Mouse (Mus musculus) kidney, adult 18-20 months (tissue): ENCODE measurements at regions not wholly inside any gene's neighbourhood (a gene's known extent, or its start where the extent isn't known, plus 50 kb on each side); places are given as distances from the start of the nearest gene placed in this dataset.

Experiments
- DNase-seq: peaks from one replicate; pipeline ENCODE4 v3.0.0; 2021

DNA sequence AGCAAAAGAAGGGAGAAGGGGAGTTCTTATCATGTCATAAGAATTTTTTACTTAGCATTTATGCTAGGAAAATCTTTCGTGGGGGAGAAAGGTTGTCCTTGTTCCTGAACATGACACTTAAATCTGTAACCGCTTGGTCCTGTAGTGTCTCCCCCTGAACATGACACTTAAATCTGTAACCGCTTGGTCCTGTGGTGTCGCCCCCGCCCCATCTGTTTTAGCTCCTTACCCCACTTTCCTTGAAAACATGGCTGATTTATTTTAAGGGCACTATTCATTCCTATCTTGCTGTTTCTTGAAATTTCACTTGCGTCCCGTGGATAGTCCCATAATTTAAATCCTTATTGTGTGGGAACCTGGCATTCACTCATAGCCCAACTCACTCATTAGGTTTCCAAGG, 82.2 kb downstream of the Rap2a start:
- DNase-seq, result no peak

DNA sequence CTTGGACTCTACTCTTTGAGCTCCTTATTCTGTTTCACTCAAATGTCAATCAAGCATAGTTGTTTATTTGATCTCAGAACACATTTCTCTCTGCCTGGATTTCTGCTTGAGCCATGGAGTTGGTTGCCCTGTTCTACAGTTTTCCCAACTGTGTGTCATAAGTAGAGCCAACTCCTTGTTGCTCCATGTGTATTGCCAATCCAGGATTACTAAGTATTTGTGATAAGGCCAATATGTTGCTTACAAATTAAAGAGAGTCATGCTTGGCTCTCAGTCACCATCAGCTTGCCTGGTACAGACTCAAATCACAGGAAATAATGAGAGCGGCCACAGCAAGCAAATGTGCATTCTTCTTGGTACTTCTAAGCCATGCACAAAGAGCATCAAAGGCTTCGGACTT, 82.7 kb downstream of the Rap2a start:
- DNase-seq, result no peak

DNA sequence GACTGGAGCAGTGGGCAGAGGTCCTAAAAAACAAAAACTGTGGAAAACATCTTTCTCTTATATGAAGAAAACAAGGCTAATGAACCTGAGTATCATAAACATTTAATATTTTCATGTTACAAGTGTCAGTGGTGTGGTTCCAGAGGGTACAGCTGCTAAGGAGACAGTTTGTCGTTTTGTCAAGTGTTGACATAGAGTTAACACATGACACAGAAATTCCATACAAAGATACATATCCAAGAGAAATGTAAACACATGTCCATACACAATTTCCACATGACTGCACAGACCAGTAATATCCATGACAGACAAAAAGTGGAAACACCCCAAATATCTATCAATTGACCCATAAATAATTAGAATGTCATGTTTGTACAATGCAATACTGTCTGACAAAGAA, 88.7 kb downstream of the Rap2a start:
- DNase-seq, result no peak

DNA sequence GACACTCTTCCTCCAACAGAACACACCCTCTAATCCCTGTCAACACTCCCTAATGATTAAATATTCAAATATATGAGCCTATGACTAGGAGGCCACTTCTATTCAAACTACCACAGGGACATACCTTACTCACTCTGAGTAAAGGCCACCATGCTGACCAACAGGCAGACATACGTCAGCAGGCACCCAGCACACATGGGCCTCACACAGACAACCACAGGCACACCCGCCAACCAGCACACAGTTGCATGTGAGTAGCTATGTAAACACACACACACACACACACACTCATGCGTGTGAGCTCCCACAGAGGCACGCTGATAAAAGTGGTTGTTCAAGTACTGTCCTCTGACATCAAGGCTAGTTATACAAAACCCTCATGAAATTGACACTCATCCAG, 89.8 kb downstream of the Rap2a start:
- no peak for DNase-seq

DNA sequence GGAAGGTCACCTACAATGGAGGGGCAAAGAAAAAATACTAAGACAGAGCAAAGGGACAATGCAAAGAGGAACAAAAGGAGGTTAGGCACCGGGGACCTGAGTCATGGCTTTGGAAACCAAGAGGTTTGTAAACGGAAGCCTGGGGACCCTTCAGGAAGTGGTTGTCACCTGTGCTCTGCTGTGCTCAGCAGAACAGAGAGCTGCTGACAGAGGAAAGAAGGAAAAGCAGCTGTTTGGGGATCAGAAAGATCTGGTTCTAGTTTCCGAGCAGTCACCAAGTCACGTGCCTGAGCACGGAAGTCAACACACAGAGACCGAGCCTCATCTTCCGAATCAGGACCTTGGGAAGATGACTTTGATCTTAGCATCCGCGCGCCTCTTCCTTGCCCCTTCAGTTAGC, 94.0 kb downstream of the Rap2a start:
- no peak for DNase-seq

DNA sequence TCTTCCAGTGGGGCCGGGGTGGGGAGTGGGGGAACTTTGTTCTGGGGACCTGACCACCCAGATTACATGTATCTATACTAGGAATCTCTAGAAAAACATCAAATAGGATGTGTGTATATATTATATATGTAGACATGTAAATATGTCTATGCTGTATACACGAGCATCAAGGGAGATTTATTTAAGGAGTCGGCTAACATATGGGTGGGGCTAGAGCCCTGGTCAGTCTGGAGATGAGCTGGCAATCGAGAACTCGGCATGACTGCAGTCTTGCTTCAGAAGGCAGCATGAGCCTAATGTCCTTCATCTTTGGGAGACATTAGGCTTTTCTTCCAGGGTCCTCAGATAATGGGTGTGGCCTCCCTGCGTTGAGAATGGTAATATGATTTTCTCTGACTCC, 97.0 kb downstream of the Rap2a start:
- DNase-seq, result no peak

- no peak for DNase-seq
Observed at GRCm38 (mm10) chr14:120578352-120579080, 100.3 kb downstream of the Rap2a start.

DNA sequence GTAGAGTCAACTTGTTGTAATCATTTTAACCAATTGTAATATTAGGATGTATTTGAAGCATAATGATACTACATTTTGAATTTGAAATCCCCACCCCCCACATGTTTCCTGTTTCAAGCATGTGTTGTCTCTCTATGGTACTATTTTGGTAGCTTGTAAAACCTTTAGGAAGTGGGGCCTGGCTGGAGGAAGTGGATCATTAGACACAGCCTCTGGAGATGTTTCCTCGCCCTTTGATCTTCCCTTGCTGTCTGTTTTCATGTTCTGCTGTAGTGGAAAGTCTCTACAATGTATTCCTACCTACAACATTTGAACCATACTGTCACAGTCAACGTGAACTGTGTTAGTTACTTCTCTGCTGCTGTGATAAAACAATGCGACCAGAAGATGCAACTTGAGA, 105.6 kb downstream of the Rap2a start:
- DNase-seq, result no peak

DNA sequence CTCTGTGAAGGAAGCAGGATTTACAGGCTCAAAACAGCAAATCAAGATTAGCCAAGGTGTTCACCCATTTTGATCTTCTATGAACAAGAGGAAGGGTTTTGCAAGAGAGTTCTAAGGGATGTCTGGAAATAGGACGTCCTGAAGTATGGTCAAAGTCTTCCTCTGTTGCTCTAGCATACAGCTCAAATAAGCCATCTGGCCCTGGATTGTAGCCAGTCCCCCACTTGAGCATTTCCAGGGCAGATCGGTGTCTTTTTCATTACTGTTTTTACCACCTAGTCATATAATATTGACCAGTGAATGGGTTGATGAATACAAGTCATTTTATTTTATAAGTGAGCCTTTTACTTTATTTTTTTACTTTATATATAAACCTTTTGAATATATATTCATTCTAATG, 113.9 kb downstream of the Rap2a start:
- DNase-seq, result no peak

GRCm38 (mm10) chr14:120600414-120600935, 122.2 kb downstream of the Rap2a start:
- no peak for DNase-seq

- DNase-seq, result no peak
Observed at GRCm38 (mm10) chr14:120601510-120601909, 123.3 kb downstream of the Rap2a start.

GRCm38 (mm10) chr14:120603849-120604492, 125.7 kb downstream of the Rap2a start:
- no peak for DNase-seq

DNA sequence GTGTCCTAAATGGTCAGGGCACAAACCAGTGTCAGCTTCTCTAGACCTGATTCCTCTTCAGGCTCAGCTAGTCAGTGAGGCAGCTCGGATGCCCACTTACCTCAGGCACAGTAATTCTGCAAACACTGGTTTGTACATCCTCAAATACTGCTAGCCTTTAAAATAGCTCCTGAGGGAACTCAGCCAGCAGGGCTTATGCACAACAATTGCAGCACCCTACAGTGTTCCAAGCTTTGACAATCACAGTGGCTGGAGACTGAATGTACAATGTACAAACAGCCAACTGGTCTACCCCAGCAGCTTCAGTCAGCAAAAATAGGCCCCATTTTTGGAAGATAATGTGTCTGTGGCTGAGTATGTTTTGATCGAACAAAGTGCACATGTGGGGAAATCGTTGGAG, 129.6 kb downstream of the Rap2a start:
- no peak for DNase-seq

DNA sequence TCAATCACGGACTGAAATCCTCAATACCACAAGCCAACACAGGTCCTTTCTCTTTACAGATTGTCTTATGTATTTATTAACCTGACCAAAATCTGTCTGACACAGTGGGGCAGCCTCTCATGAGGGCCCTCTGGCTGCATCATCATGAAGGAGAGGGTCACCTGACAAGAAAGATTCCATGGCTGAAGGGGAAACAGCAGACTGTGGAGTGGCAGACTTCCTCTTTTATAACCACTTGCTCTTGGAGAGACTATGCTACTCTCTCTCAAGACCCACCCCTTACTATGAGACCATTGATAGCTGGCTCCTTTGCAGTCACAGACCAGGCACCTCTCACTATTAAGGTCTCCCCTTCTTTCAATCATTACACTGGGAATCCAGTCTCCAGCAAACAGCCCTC, 133.1 kb downstream of the Rap2a start:
- DNase-seq, result no peak

DNA sequence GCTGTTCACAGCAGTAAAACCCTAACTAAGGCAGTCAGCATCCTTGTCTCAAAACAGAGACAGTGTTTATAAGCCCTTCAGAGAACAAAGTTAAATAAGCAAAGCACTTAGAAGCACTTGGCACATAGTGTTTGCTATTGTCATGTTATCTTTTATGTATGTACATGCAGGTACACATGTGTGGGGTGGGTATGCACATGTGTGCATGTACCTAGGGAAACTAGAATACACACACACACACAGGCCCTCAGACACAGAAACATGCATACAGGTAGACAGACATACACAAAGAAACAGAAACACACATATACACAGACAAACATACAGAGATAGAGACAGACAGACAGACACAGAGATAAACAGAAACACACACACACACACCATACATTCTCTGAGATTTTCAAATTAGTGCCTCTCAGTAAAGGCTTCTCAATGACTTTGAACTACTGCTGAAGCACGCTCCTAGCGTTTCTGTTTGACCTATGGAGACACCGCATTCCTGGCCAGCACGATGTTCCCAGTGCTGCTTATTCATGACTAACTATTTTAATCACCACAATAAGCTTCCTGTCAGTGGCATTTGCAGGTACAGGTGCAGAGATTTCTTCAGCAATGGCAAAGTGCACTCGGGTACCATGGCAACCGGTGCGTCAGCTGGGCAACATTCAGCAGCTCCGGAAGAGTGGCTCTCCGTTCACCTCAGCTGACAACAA, 148.1 kb downstream of the Rap2a start:
- DNase-seq, result peak; percentile 9

- no peak for DNase-seq
Observed at GRCm38 (mm10) chr14:120626936-120627277, 148.7 kb downstream of the Rap2a start.

- DNase-seq, result no peak
Observed at GRCm38 (mm10) chr14:120632771-120633170, 154.5 kb downstream of the Rap2a start.

DNA sequence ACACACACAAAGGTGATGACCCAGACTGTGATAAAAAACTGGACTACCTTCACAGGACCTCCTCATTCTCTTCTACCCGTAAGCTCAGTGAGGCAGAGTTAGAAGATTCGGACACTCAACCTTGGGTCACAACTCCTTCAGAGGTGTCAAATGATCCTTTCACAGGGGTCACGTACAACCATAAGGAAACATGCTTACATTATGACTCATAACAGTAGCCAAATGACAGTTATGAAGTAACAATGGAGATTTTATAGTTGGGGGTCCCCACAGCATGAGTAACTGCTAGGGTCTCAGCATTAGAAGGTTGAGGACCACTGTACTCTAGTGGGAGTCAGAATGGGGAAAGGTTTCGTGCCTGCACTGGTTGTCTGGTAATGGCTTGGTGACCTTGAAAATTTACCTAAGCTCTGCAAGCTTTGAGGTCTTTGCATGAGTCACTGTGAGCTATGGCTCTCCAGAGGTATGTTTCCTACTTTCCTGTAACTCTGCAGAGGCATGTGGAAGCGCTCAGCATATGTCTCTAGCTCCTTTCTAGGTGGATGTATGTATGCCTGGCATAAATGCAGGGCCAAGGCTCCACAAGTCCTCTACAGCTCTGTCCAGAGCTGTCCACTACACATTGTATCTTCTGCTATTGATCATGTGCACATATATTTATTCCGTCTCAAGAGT, 158.6 kb downstream of the Rap2a start:
- no peak for DNase-seq

GRCm38 (mm10) chr14:120637486-120638125, 159.4 kb downstream of the Rap2a start:
- no peak for DNase-seq

- DNase-seq, result no peak
Observed at GRCm38 (mm10) chr14:120642591-120642990, 164.3 kb downstream of the Rap2a start.

DNA sequence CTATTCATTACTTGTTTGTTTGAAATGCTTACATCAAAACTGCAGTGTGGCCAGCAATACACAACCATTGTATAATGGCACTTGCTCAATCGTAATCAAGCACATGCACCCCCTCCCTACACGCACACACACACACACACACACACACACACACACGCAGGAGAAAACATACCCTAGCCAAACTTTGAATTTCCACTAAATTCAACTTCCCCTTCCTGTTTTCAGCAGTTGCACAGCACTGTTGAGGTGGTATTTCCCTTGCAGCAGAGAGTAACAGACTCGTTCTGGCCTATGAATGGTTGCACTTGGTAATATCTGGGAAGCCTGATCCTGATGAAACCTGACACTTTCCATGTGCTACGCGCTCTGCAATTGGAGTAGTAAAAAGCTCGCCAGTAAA, 173.8 kb downstream of the Rap2a start:
- DNase-seq, result no peak

DNA sequence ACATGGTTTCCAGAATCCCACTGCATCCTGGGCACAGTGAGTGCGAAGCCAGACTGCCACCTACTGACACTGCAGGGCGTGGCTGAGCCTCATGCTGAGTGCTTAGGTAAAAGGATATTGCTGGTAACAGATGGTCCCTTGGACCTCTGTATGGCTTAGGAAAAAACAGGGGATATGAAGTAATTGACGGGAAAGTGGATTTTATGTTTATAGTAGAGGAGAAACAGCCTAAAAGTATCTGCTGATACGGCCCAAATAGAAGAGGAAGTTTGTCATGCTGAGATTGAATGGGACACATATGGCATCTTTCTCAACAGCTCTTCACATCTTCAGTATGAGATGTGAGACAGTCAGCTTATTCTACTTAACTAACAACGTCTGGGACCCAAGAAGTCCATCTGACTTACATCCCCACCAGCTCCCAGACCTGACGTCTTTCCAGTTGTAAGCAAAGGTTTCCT, 182.1 kb downstream of the Rap2a start:
- DNase-seq, result peak; percentile 43

DNA sequence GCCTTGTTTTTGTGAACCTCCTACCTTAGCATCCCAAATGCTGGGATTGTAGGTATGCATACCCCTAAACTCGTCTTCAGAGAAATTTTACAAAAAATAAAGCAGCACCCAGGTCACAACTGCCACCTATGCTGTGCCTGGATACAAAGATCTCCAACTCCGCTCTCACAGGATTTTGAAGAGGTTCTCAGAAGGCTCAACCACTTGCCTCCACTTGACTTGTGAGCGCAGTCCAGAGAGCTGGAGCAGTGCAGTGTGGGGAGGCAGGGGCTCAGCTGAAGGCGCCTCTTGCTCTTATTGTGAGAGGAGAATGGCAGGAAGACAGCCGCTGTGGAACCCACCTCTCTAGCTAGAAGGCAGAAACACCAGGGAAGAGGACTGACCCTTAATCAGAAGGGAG, 182.9 kb downstream of the Rap2a start:
- no peak for DNase-seq
